Mouse (Mus musculus): ENCODE measurements around the gene Gpr142. TPM values are rescaled to one million over a fixed set of nuclear protein-coding genes. Genes with fewer than 3 reads are reported as not detected.

Gene Gpr142
- polyA plus RNA-seq, 1 experiment from 2014 or later, result not detected

DNA sequence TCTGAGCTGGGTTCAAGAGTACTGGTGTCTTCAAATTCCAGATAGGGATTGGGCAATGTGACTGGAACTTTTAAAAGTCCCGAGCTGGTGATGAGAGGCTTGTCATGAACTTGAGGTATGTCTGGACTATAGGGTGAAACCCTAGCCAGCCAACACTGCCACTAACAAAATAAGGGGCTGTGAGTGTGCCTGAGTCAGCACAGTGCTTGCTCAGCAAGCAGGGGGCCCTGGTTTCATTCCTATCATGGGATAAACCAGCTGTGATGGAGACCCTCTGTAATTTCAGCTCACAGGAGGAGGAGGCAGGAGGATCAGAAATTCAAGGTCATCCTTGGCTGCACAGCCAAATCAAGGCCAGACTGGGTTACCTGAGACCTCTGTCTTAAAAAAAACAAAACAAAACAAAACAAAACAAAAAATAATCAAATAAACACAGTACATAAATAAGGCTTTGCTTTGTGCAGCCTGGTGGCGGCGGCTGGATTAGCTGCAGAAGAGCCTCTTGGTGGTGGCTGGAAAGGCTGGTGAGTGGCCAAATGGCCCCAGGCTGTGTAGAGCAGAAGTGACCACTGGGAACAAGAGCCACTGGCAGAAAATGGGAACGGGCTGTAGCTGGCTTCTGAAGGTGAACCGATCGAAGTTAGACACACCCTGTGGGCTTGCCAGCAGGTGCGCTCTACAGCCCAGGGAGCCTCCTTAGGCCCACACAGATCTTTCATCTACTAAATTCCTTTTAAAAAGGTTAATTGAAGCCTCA lies 45.9 kb downstream of the Gpr142 start:
- Histone ChIP-seq H3K27me3 (ENCODE audit: control insufficient read depth, insufficient read depth, low read length) (peaks cover 3% of the 10 kb centered on the region), H3K4me2 (ENCODE audit: low read depth, low read length) (no peak overlapping the region), H3K4me1 (ENCODE audit: control insufficient read depth, insufficient read depth, low read length) (peaks cover 9% of the 10 kb centered on the region), H3K36me3 (ENCODE audit: control insufficient read depth, insufficient read depth) (no peaks in the 10 kb centered on the region), H3K9ac (ENCODE audit: low read length) (no peak overlapping the region; the same call in 1 of the 2 replicates), H3K27ac (ENCODE audit: low read length) (peak overlapping the region; percentile 70), H3K4me3 (ENCODE audit: low read length) (no peak overlapping the region), H3K9me3 (replicated peaks; ENCODE audit: control insufficient read depth, low read length) (peaks cover 3% of the 10 kb centered on the region)
- no peak for ATAC-seq (replicated peaks; ENCODE audit: extremely low read depth, insufficient read depth, low FRiP score)
- WGBS, result 71% methylated on average over 7 of the region's 7 CpGs

GRCm38 (mm10) chr11:114846336-114846735 lies 47.6 kb downstream of the Gpr142 start:
- no peak for ATAC-seq (replicated peaks; ENCODE audit: extremely low read depth, insufficient read depth, low FRiP score)

DNA sequence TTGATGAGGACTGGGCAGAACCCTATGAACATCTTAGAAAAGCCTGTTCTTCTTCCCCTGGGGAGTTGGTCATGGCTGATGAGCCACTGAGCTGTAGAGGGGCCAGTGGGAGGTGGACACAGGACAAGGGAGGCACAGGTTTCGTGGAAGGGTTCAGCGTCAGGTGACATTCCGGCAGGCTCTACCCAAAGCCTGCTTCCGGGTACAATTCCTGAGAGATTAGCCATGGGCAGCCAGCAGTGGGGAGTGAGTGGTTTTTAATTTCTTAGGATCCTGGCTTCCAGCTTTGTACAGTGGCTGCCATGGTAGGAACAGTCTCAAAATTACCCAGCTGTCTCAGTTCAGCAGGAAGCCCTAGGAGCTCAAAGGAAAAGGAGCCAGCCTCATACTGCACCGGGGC lies 48.3 kb downstream of the Gpr142 start:
- Histone ChIP-seq H3K9ac (ENCODE audit: low read length) (no peak overlapping the region), H3K36me3 (ENCODE audit: control insufficient read depth, insufficient read depth) (no peaks in the 10 kb centered on the region), H3K4me3 (ENCODE audit: low read length) (no peak overlapping the region), H3K27ac (ENCODE audit: low read length) (no peak overlapping the region), H3K4me1 (ENCODE audit: control insufficient read depth, insufficient read depth, low read length) (peaks cover 14% of the 10 kb centered on the region), H3K9me3 (replicated peaks; ENCODE audit: control insufficient read depth, low read length) (no peaks in the 10 kb centered on the region), H3K4me2 (ENCODE audit: low read depth, low read length) (no peak overlapping the region), H3K27me3 (ENCODE audit: control insufficient read depth, insufficient read depth, low read length) (peaks cover 7% of the 10 kb centered on the region)
- WGBS, result 86% methylated on average over 5 of the region's 5 CpGs
- ATAC-seq (replicated peaks; ENCODE audit: extremely low read depth, insufficient read depth, low FRiP score), result no peak

More at GRCm38 (mm10) chr11:114846336-114846735, 47.6 kb downstream of the Gpr142 start:
- no peak overlapping the region for H3K27ac ChIP-seq (ENCODE audit: low read length)
- no peak overlapping the region for H3K4me2 ChIP-seq (ENCODE audit: low read depth, low read length)
- peaks cover 7% of the 10 kb centered on the region for H3K27me3 ChIP-seq (ENCODE audit: control insufficient read depth, insufficient read depth, low read length)
- H3K4me1 ChIP-seq (ENCODE audit: control insufficient read depth, insufficient read depth, low read length), result peaks cover 14% of the 10 kb centered on the region
- H3K9me3 ChIP-seq (replicated peaks; ENCODE audit: control insufficient read depth, low read length), result no peaks in the 10 kb centered on the region
- no peak overlapping the region for H3K4me3 ChIP-seq (ENCODE audit: low read length)
- 69% methylated on average over 4 of the region's 4 CpGs for WGBS
- H3K36me3 ChIP-seq (ENCODE audit: control insufficient read depth, insufficient read depth), result no peaks in the 10 kb centered on the region
- H3K9ac ChIP-seq (ENCODE audit: low read length), result no peak overlapping the region

GRCm38 (mm10) chr11:114849572-114849971 lies 50.8 kb downstream of the Gpr142 start:
- no peak overlapping the region for H3K4me2 ChIP-seq (ENCODE audit: low read depth, low read length)

GRCm38 (mm10) chr11:114850066-114850451 lies 51.3 kb downstream of the Gpr142 start:
- ATAC-seq (replicated peaks; ENCODE audit: extremely low read depth, insufficient read depth, low FRiP score), result no peak
- 51% methylated on average over 5 of the region's 5 CpGs for WGBS
- no peak overlapping the region for H3K9ac ChIP-seq (ENCODE audit: low read length)

More at GRCm38 (mm10) chr11:114849572-114849971, 50.8 kb downstream of the Gpr142 start:
- peaks cover 9% of the 10 kb centered on the region for H3K27me3 ChIP-seq (ENCODE audit: control insufficient read depth, insufficient read depth, low read length)
- H3K9me3 ChIP-seq (replicated peaks; ENCODE audit: control insufficient read depth, low read length), result no peaks in the 10 kb centered on the region
- peaks cover 5% of the 10 kb centered on the region; the same call in 1 of the 2 replicates for H3K4me1 ChIP-seq (ENCODE audit: control insufficient read depth, insufficient read depth, low read length)
- H3K9ac ChIP-seq (ENCODE audit: low read length), result no peak overlapping the region
- WGBS, result 31% methylated on average over 2 of the region's 2 CpGs
- H3K36me3 ChIP-seq (ENCODE audit: control insufficient read depth, insufficient read depth), result no peaks in the 10 kb centered on the region
- no peak overlapping the region for H3K27ac ChIP-seq (ENCODE audit: low read length)
- ATAC-seq (replicated peaks; ENCODE audit: extremely low read depth, insufficient read depth, low FRiP score), result no peak
- no peak overlapping the region for H3K4me3 ChIP-seq (ENCODE audit: low read length)

GRCm38 (mm10) chr11:114850452-114851268 lies 51.9 kb downstream of the Gpr142 start, which contains the start of gene Gprc5c:
Gene Gprc5c (plus strand): TSS chr11:114851152.
- no peaks in the 10 kb centered on the region for H3K9me3 ChIP-seq (replicated peaks; ENCODE audit: control insufficient read depth, low read length)
- peaks cover 9% of the 10 kb centered on the region for H3K27me3 ChIP-seq (ENCODE audit: control insufficient read depth, insufficient read depth, low read length)
- peak within 1 kb of the TSS; percentile 79 for H3K27ac ChIP-seq (ENCODE audit: low read length)
- WGBS, result 5% methylated on average over 37 of the region's 43 CpGs
- no peaks in the 10 kb centered on the region for H3K36me3 ChIP-seq (ENCODE audit: control insufficient read depth, insufficient read depth)
- H3K4me3 ChIP-seq (ENCODE audit: low read length), result peak within 1 kb of the TSS; percentile 82
- H3K4me1 ChIP-seq (ENCODE audit: control insufficient read depth, insufficient read depth, low read length), result peaks cover 5% of the 10 kb centered on the region; the same call in 1 of the 2 replicates
- no peak; the same call in 1 of the 2 replicates for ATAC-seq (replicated peaks; ENCODE audit: extremely low read depth, insufficient read depth, low FRiP score)
- H3K9ac ChIP-seq (ENCODE audit: low read length), result peak within 1 kb of the TSS; percentile 82
- H3K4me2 ChIP-seq (ENCODE audit: low read depth, low read length), result peak within 1 kb of the TSS; percentile 99

More at GRCm38 (mm10) chr11:114850066-114850451, 51.3 kb downstream of the Gpr142 start:
- Histone ChIP-seq H3K9me3 (replicated peaks; ENCODE audit: control insufficient read depth, low read length) (no peaks in the 10 kb centered on the region), H3K4me1 (ENCODE audit: control insufficient read depth, insufficient read depth, low read length) (peaks cover 5% of the 10 kb centered on the region; the same call in 1 of the 2 replicates), H3K27me3 (ENCODE audit: control insufficient read depth, insufficient read depth, low read length) (peaks cover 9% of the 10 kb centered on the region), H3K4me3 (ENCODE audit: low read length) (peak overlapping the region; percentile 82), H3K4me2 (ENCODE audit: low read depth, low read length) (peak overlapping the region; percentile 99), H3K36me3 (ENCODE audit: control insufficient read depth, insufficient read depth) (no peaks in the 10 kb centered on the region), H3K27ac (ENCODE audit: low read length) (no peak overlapping the region)

GRCm38 (mm10) chr11:114851269-114851607 lies 52.5 kb downstream of the Gpr142 start:
- ATAC-seq (replicated peaks; ENCODE audit: extremely low read depth, insufficient read depth, low FRiP score), result no peak
- Histone ChIP-seq H3K4me2 (ENCODE audit: low read depth, low read length) (peak overlapping the region; percentile 99), H3K27ac (ENCODE audit: low read length) (peak overlapping the region; percentile 79), H3K36me3 (ENCODE audit: control insufficient read depth, insufficient read depth) (no peaks in the 10 kb centered on the region), H3K4me1 (ENCODE audit: control insufficient read depth, insufficient read depth, low read length) (peaks cover 5% of the 10 kb centered on the region; the same call in 1 of the 2 replicates), H3K4me3 (ENCODE audit: low read length) (peak overlapping the region; percentile 82), H3K9ac (ENCODE audit: low read length) (peak overlapping the region; percentile 82), H3K27me3 (ENCODE audit: control insufficient read depth, insufficient read depth, low read length) (peaks cover 9% of the 10 kb centered on the region), H3K9me3 (replicated peaks; ENCODE audit: control insufficient read depth, low read length) (no peaks in the 10 kb centered on the region)
- under 1% methylated on average over 27 of the region's 27 CpGs for WGBS

DNA sequence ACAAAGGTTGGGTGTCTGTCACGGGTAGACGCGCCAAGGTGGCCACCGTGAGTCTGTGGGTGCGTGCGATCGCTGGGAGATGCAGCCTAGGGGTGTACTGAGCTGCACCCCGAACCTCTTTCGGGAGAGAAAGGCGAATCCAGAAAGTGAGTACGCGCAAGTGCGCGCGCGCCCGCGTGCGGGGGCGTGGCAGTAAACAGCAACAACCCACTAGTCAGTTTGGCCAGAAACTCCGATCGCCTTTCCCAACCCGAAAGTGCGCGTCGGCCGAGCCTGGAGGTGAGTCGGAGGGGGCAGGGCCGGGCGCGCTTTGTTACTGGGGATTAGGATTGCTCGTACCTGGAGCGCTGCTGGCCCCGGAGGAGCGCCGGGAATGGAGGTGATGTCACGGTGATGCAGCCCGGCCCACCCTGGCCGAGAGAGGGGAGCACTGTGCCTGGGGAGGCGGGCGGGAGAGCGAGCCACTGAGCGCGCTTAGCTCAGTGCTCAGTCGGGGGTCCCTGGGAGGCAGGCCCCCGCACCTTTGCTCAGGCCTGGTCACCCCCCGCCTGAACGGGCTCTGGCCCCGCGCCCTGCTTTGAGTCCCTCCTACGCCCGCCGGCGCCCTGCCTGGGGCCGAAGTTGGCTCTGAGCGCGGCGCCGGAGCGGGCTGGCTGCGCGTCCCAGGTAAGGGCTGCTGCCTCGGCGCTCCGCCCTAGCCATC lies 53.0 kb downstream of the Gpr142 start:
- no peaks in the 10 kb centered on the region for H3K36me3 ChIP-seq (ENCODE audit: control insufficient read depth, insufficient read depth)
- WGBS, result under 1% methylated on average over 65 of the region's 65 CpGs
- peaks cover 5% of the 10 kb centered on the region; the same call in 1 of the 2 replicates for H3K4me1 ChIP-seq (ENCODE audit: control insufficient read depth, insufficient read depth, low read length)
- H3K4me3 ChIP-seq (ENCODE audit: low read length), result peak overlapping the region; percentile 82
- no peaks in the 10 kb centered on the region for H3K9me3 ChIP-seq (replicated peaks; ENCODE audit: control insufficient read depth, low read length)
- H3K4me2 ChIP-seq (ENCODE audit: low read depth, low read length), result peak overlapping the region; percentile 99
- peaks cover 9% of the 10 kb centered on the region for H3K27me3 ChIP-seq (ENCODE audit: control insufficient read depth, insufficient read depth, low read length)
- peak overlapping the region; percentile 82 for H3K9ac ChIP-seq (ENCODE audit: low read length)
- ATAC-seq (replicated peaks; ENCODE audit: extremely low read depth, insufficient read depth, low FRiP score), result peak; percentile 61
- peak overlapping the region; percentile 79 for H3K27ac ChIP-seq (ENCODE audit: low read length)
